Mouse (Mus musculus) thymus, postnatal 36 days (tissue): Measurements from ENCODE around the gene Map3k6.

Experiments
- DNase-seq, 2 experiments: peaks; one replicate each; pipeline ENCODE4 v3.0.0; 2022; ENCODE audit warnings: mixed read lengths in 2 of 2

Map3k6 gene

GRCm38 (mm10) chr4:133240490-133240921, at the start of gene Map3k6:
Gene Map3k6, plus strand, starts transcription at chr4:133240818.
- DNase-seq, result peak; percentile 19 to 42

GRCm38 (mm10) chr4:133194482-133194881, 46.1 kb upstream of the Map3k6 start:
- peak in 1 of 2 experiments; percentile 25 for DNase-seq

- no peak for DNase-seq
These were observed 45.6 kb upstream of the Map3k6 start for GRCm38 (mm10) chr4:133195014-133195413.

GRCm38 (mm10) chr4:133196136-133196535, 44.5 kb upstream of the Map3k6 start:
- peak in 1 of 2 experiments; percentile 58 for DNase-seq

- peak; percentile 66 to 86 for DNase-seq
These were observed 43.8 kb upstream of the Map3k6 start for GRCm38 (mm10) chr4:133196852-133197251.

- no peak for DNase-seq
These were observed 43.3 kb upstream of the Map3k6 start for GRCm38 (mm10) chr4:133197355-133197754.

GRCm38 (mm10) chr4:133197801-133198286, 42.8 kb upstream of the Map3k6 start:
- peak in 1 of 2 experiments; percentile 27 for DNase-seq

GRCm38 (mm10) chr4:133198337-133199180, 42.1 kb upstream of the Map3k6 start:
- peak in 1 of 2 experiments; percentile 24 for DNase-seq

GRCm38 (mm10) chr4:133199743-133200142, 40.9 kb upstream of the Map3k6 start:
- DNase-seq, result no peak

- DNase-seq, result peak in 1 of 2 experiments; percentile 52
These were observed 40.3 kb upstream of the Map3k6 start for GRCm38 (mm10) chr4:133200343-133200742.

- peak; percentile 73 for DNase-seq
These were observed 39.4 kb upstream of the Map3k6 start for GRCm38 (mm10) chr4:133201006-133201771.

- no peak for DNase-seq
These were observed 38.4 kb upstream of the Map3k6 start for GRCm38 (mm10) chr4:133202254-133202653.

GRCm38 (mm10) chr4:133203591-133203990, 37.0 kb upstream of the Map3k6 start:
- DNase-seq, result no peak

- DNase-seq, result no peak
These were observed 36.2 kb upstream of the Map3k6 start for GRCm38 (mm10) chr4:133204379-133204778.

- DNase-seq, result peak; percentile 58 to 62
These were observed 31.3 kb upstream of the Map3k6 start for GRCm38 (mm10) chr4:133209366-133209765.

- no peak for DNase-seq
These were observed 30.4 kb upstream of the Map3k6 start for GRCm38 (mm10) chr4:133210023-133210787.

- no peak for DNase-seq
These were observed 29.7 kb upstream of the Map3k6 start for GRCm38 (mm10) chr4:133210788-133211390.

GRCm38 (mm10) chr4:133211751-133212561, 28.7 kb upstream of the Map3k6 start, which contains the start of the genes Cd164l2 and Gpr3:
Gene Cd164l2, plus strand, starts transcription at chr4:133212131.
Gene Gpr3, minus strand, starts transcription at chr4:133212536.
- DNase-seq, result no peak

GRCm38 (mm10) chr4:133212562-133213267, 27.9 kb upstream of the Map3k6 start:
- DNase-seq, result peak; percentile 55 to 64

GRCm38 (mm10) chr4:133213268-133213590, 27.4 kb upstream of the Map3k6 start:
- no peak for DNase-seq

GRCm38 (mm10) chr4:133213661-133214060, 27.0 kb upstream of the Map3k6 start:
- DNase-seq, result no peak
